Mouse (Mus musculus) 3T3-L1 (cell line): ENCODE measurements around the gene Dph1.

Experiments used
- DNase-seq: peaks from one replicate; pipeline ENCODE4 v3.0.0-alpha.2; 2015; ENCODE audit warnings: low read depth, low spot score

Gene Dph1

GRCm38 (mm10) chr11:75134485-75135068, 56.5 kb downstream of the Dph1 start:
- no peak for DNase-seq

DNA sequence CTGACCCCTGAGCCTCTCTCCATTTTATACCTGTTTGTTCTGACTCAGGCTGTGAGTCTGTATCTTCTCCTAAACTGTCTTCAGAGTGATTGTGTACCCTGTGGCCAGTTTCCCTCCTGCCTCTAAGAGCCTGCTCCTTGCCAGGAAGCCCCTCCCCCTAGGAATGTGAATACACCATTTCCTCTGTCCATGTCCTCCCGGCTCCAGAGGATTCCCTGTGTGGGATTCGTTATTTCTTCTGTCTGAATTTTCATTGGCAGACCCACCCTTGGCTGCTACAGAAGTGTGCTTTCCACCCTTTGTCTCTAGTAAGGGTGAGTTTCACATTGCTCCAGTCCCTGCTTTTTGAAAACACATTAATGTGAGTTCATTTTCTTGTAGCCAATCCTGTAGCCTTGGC, 57.1 kb downstream of the Dph1 start:
- no peak for DNase-seq

DNA sequence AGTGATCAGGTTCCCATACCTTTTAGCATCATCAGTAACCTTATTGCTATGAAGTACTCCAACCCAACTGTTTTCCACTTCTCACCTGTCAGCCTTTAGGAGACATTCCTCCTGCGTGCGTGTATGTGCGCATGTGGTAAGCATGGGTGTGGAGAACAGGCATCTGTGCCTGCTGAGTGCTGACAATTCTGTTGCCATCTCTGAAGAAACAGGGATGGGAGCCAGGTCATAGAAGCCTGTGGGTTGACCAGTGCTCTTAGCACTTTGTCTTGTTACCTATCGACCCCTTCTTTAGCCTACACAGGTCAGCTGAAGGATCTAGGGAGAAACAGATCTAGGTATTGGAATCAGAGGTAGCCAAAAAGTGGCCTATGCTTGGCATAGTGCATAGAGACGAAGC, 57.6 kb downstream of the Dph1 start:
- DNase-seq, result no peak

GRCm38 (mm10) chr11:75132278-75132677, 58.8 kb downstream of the Dph1 start:
- no peak for DNase-seq

GRCm38 (mm10) chr11:75131300-75131699, 59.7 kb downstream of the Dph1 start:
- no peak for DNase-seq

DNA sequence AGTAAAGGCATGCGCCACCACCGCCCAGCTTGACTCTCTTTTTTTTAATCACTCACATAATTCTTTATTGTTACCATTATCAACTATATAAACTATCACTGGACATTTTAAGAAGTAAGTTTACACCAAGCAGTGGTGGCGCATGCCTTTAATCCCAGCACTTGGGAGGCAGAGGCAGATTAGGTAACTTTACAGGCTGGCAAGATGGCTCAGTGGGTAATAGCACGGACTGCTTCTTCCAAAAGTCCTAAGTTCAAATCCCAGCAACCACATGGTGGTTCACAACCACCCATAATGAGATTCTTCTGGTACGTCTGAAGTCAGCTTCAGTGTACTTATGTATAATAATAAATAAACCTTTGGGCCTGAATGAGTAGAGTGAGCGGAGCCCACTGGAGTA, 61.6 kb downstream of the Dph1 start:
- no peak for DNase-seq
